28 mouse cellular contexts compared by ENCODE assay signal in genomic region chr8:83425202-83425601, GRCm38 (mm10). TPM values are rescaled to one million over a fixed set of nuclear protein-coding genes. Genes with fewer than 3 reads are reported as not detected.
DNase-seq lines count a peak whose midpoint lies in the region; ATAC-seq and TF ChIP-seq lines count a peak whose summit lies in the region.
"Had no signal": no experiment of that assay in that cellular context is flagged by ENCODE, and none has a peak within 500 bp of the region (broad histone marks: within the 10 kb centered on the region; RNA-seq: fewer than 3 reads in every experiment).

No protein-coding gene starts in this region.

- intact Hi-C loops in heart, postnatal 10 days (cut with DNase I), result no loop called here

- no peaks in the 10 kb centered on the region for H3K27me3 ChIP-seq in MEL (ENCODE audit: control insufficient read depth in 1 of 2, insufficient read depth in 2 of 2, low read length in 2 of 2)
- H3K27me3 ChIP-seq in liver, embryonic 15.5 days, result no peaks in the 10 kb centered on the region
- H3K27me3 ChIP-seq: embryonic facial prominence, embryonic 13.5 days; forebrain, embryonic 12.5 days; hindbrain, embryonic 12.5 days; hindbrain, embryonic 15.5 days; Patski had no signal

- TF ChIP-seq RAD21 in MEL (IDR thresholded peaks at IDR 0.05; ENCODE audit: low read depth, low read length), result no peak

- peaks cover 16 to 33% of the 10 kb centered on the region in 2 experiments for H3K4me1 ChIP-seq in MEL (ENCODE audit: control insufficient read depth in 1 of 2, insufficient read depth in 2 of 2, low read length in 2 of 2)
- peaks cover 84% of the 10 kb centered on the region for H3K4me1 ChIP-seq in liver, embryonic 15.5 days (replicated peaks)
- H3K4me1 ChIP-seq: embryonic facial prominence, embryonic 13.5 days; heart, embryonic 10.5 days; hindbrain, embryonic 12.5 days; hindbrain, embryonic 15.5 days had no signal

- no peaks in the 10 kb centered on the region for H3K9me3 ChIP-seq in MEL (replicated peaks; ENCODE audit: insufficient read depth, low read length)
- no peaks in the 10 kb centered on the region for H3K9me3 ChIP-seq in liver, embryonic 15.5 days (replicated peaks)
- H3K9me3 ChIP-seq: embryonic facial prominence, embryonic 10.5 days; embryonic facial prominence, embryonic 13.5 days; forebrain, embryonic 12.5 days; heart, embryonic 10.5 days; heart, embryonic 13.5 days; hindbrain, embryonic 12.5 days; hindbrain, embryonic 15.5 days had no signal

- no peak overlapping the region for H3K27ac ChIP-seq in MEL (ENCODE audit: control insufficient read depth, low read depth, low read length)
- 0 out of 2 replicates have a peak overlapping the region, but pooled peaks have one; percentile 15 for H3K27ac ChIP-seq in liver, embryonic 15.5 days (replicated peaks)
- H3K27ac ChIP-seq: embryonic facial prominence, embryonic 10.5 days; embryonic facial prominence, embryonic 13.5 days; forebrain, embryonic 12.5 days; heart, adult 2 months; heart, embryonic 10.5 days; heart, embryonic 13.5 days; hindbrain, embryonic 12.5 days; hindbrain, embryonic 15.5 days had no signal

- TF ChIP-seq EP300 in MEL (IDR thresholded peaks at IDR 0.05; ENCODE audit: low read depth in 1 of 2, low read length in 2 of 2), result peak in 1 of 2 experiments; percentile 23; a peak in 1 of 4 replicates

- TF ChIP-seq CTCF in MEL (IDR thresholded peaks at IDR 0.05 in 2 of 3, conservative IDR thresholded peaks at IDR 0.05 in 1 of 3; ENCODE audit: control insufficient read depth in 1 of 3, insufficient read depth in 1 of 3, low read depth in 2 of 3, low read length in 3 of 3, poor library complexity in 1 of 3, severe bottlenecking in 1 of 3), result no peak

- ATAC-seq in liver, embryonic 15.5 days (ENCODE audit: insufficient read depth), result no peak
- ATAC-seq: forebrain, embryonic 16.5 days; Patski had no signal

- H3K36me3 ChIP-seq in MEL (ENCODE audit: control insufficient read depth in 1 of 2, insufficient read depth in 2 of 2, low read length in 2 of 2), result peaks cover 0 to 20% of the 10 kb centered on the region in 2 experiments; a peak in 2 of 4 replicates
- H3K36me3 ChIP-seq in liver, embryonic 15.5 days (replicated peaks), result no peaks in the 10 kb centered on the region
- H3K36me3 ChIP-seq: embryonic facial prominence, embryonic 10.5 days; embryonic facial prominence, embryonic 13.5 days; forebrain, embryonic 12.5 days; heart, embryonic 10.5 days; heart, embryonic 13.5 days; hindbrain, embryonic 12.5 days; hindbrain, embryonic 15.5 days had no signal

- peak; percentile 31 for DNase-seq in heart, adult 11 months
- no peak for DNase-seq in heart, postnatal 10 days
- DNase-seq in MEL (ENCODE audit: low read depth, low spot score), result peak; percentile 53
- DNase-seq in gastrocnemius, postnatal 10 days, result no peak
- DNase-seq in urinary bladder, postnatal 14 days (ENCODE audit: low spot score), result no peak
- DNase-seq: adrenal gland, postnatal 10 days; cerebellum, adult 11 months; cerebellum, adult 8-10 months; cerebellum, postnatal 10 days; cerebellum, postnatal 36 days; embryo, embryonic 11 days; gastrocnemius, postnatal 14 days; heart, adult 2 months had no signal

- H3K4me3 ChIP-seq in MEL (ENCODE audit: control insufficient read depth in 1 of 2, insufficient read depth in 1 of 2, low read depth in 2 of 2, low read length in 2 of 2), result no peak overlapping the region
- no peak overlapping the region for H3K4me3 ChIP-seq in liver, embryonic 15.5 days (replicated peaks)
- H3K4me3 ChIP-seq: embryonic facial prominence, embryonic 10.5 days; embryonic facial prominence, embryonic 13.5 days; erythroblast, embryonic 14.5 days; forebrain, embryonic 12.5 days; heart, adult 2 months; heart, embryonic 10.5 days; heart, embryonic 13.5 days; hindbrain, embryonic 12.5 days; hindbrain, embryonic 15.5 days had no signal

- H3K4me2 ChIP-seq in liver, embryonic 15.5 days, result no peak overlapping the region
- H3K4me2 ChIP-seq: embryonic facial prominence, embryonic 13.5 days; forebrain, embryonic 12.5 days; heart, embryonic 13.5 days; hindbrain, embryonic 12.5 days; hindbrain, embryonic 15.5 days had no signal

- no peak overlapping the region for H3K9ac ChIP-seq in MEL (ENCODE audit: control insufficient read depth, low read depth, low read length, poor library complexity, severe bottlenecking)
- H3K9ac ChIP-seq in liver, embryonic 15.5 days, result no peak overlapping the region
- H3K9ac ChIP-seq: embryonic facial prominence, embryonic 13.5 days; forebrain, embryonic 12.5 days; heart, embryonic 13.5 days; hindbrain, embryonic 12.5 days; hindbrain, embryonic 15.5 days had no signal

- WGBS in liver, embryonic 15.5 days (ENCODE audit: insufficient replicate concordance), result 83% methylated on average over 6 of the region's 6 CpGs

- no peaks in the 10 kb centered on the region for H3K79me2 ChIP-seq in MEL (ENCODE audit: control insufficient read depth, insufficient read depth, low read length, poor library complexity)

- no peak for TF ChIP-seq POLR2A in MEL (IDR thresholded peaks at IDR 0.05; ENCODE audit: control insufficient read depth in 1 of 2, insufficient read depth in 1 of 2, low read depth in 1 of 2, low read length in 2 of 2, poor library complexity in 1 of 2)

TF ChIP-seq in MEL, 35 proteins besides CTCF, POLR2A, EP300 and RAD21:
- TF ChIP-seq ELF1 (IDR thresholded peaks at IDR 0.05; ENCODE audit: low read depth, low read length), result no peak
- TF ChIP-seq BHLHE40 (IDR thresholded peaks at IDR 0.05; ENCODE audit: borderline replicate concordance, low read depth, low read length), result peak; percentile 25; the same call in 1 of the 2 replicates
- TF ChIP-seq HCFC1 (IDR thresholded peaks at IDR 0.05; ENCODE audit: low read depth, low read length), result 0 out of 2 replicates have a peak, but pooled peaks have one; percentile 24
- TF ChIP-seq NRF1 (IDR thresholded peaks at IDR 0.05; ENCODE audit: insufficient read depth, low read depth, low read length, poor library complexity, severe bottlenecking), result peak; percentile 29; the same call in 1 of the 2 replicates

RNA-seq across cellular contexts. Expression of gene Scoc, which starts 33.0 kb away (rescaled TPM):
- total RNA-seq in heart, postnatal 10 days (2021), result 10 to 100 TPM; 39.3 to 48.2 TPM
- total RNA-seq in MEL (2012; rRNA removed), result 24.4 and 29.5 TPM in 2 replicates
- polyA plus RNA-seq in MEL (2012; ENCODE audit: insufficient read depth in 1 of 2, insufficient read length in 2 of 2, low read depth in 1 of 2, low replicate concordance in 2 of 2, missing spikeins in 1 of 2), result 10 to 100 TPM in 1 of 2 experiments, not detected in 1; 14.7 TPM
- polyA plus RNA-seq in liver, embryonic 15.5 days (2015; fragmentation: Nextera tagmentation; extraction: Ambion mirVana), result 45.8 and 53.8 TPM in 2 replicates
- 10 to 100 TPM; 42.5 to 47.1 TPM for total RNA-seq in gastrocnemius, postnatal 10 days (2021)

RNA-seq across cellular contexts. Expression of gene Clgn, which starts 35.5 kb away (rescaled TPM):
- not detected for total RNA-seq in heart, postnatal 10 days (2021)
- total RNA-seq in MEL (2012; rRNA removed), result 0.04 TPM in 1 of 2 replicates, not detected in the other
- polyA plus RNA-seq in MEL (2012; ENCODE audit: insufficient read depth in 1 of 2, insufficient read length in 2 of 2, low read depth in 1 of 2, low replicate concordance in 2 of 2, missing spikeins in 1 of 2), result under 1 TPM in 1 of 2 experiments, not detected in 1; 0.06 TPM
- 0.22 and 0.28 TPM in 2 replicates for polyA plus RNA-seq in liver, embryonic 15.5 days (2015; fragmentation: Nextera tagmentation; extraction: Ambion mirVana)
- under 1 TPM in 1 of 2 experiments, not detected in 1; 0.05 TPM for total RNA-seq in gastrocnemius, postnatal 10 days (2021)
- total RNA-seq: adrenal gland, adult 18-20 months; gastrocnemius, adult 18-20 months; gastrocnemius, postnatal 14 days; heart, adult 2 months; heart, postnatal 25 days; hematopoietic stem cell, adult 5-6 weeks had no signal
- polyA plus RNA-seq: erythroblast, embryonic 14.5 days; Patski had no signal

Comparison
In these comparisons a context has a peak if more than half of its experiments do, and no peak if none do; other contexts are left out.
1. DNase-seq: peak in heart, adult 11 months (single experiment) and MEL (single experiment); none in heart, postnatal 10 days (0 of 2), gastrocnemius, postnatal 10 days (single experiment) and urinary bladder, postnatal 14 days (single experiment).